Mouse (Mus musculus) thymus, adult 2 months (tissue): ENCODE results near the gene Akr1b8.

ENCODE experiments used
- CTCF ChIP-seq: fragments of 200-500 bp; IDR thresholded peaks from 2 replicates; pipeline ENCODE4 v1.5.1; 2012; ENCODE audit warnings: mild to moderate bottlenecking, control low read depth, low read length, moderate library complexity, borderline replicate concordance; ENCODE audit not compliant: control insufficient read depth, poor library complexity, insufficient read depth; ENCODE audit errors: extremely low read depth
- POLR2A ChIP-seq: fragments of 200-500 bp; IDR thresholded peaks from 2 replicates; pipeline ENCODE4 v1.6.1; 2012; ENCODE audit warnings: mild to moderate bottlenecking, low read length, control low read depth, moderate library complexity; ENCODE audit not compliant: control insufficient read depth, poor library complexity, insufficient read depth; ENCODE audit errors: extremely low read depth

DNA sequence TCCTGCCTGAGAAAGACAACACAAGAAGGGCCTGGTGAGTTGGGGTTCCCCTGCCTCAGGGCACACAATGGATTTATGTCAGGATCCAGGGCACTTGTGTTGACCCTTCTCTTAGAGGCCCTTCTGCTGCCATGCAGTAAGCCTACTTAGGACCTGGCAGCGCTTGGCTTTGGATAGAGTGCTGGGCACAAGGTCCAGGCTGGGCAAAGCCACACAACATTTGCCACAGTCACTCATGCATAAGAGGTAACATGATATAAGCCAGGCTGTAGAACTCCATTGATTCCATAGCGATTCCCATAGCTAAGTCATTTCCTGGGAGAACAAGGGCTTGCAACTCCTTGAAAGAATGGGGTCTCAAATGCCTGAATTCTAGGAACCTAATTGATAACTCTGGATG, 40.0 kb upstream of the Akr1b8 start:
- no peak for TF ChIP-seq CTCF
- no peak for TF ChIP-seq POLR2A
